Mouse (Mus musculus) liver, embryonic 14.5 days (tissue): ENCODE results near the gene Cic.

Source experiments
- CTCF ChIP-seq: IDR thresholded peaks from 2 replicates; pipeline ENCODE4 v1.5.1; 2016; ENCODE audit warnings: antibody characterized with exemption, low read depth, control low read depth
- EP300 ChIP-seq: IDR thresholded peaks from 2 replicates; pipeline ENCODE4 v1.6.1; 2016; ENCODE audit warnings: antibody characterized with exemption, low read depth

DNA sequence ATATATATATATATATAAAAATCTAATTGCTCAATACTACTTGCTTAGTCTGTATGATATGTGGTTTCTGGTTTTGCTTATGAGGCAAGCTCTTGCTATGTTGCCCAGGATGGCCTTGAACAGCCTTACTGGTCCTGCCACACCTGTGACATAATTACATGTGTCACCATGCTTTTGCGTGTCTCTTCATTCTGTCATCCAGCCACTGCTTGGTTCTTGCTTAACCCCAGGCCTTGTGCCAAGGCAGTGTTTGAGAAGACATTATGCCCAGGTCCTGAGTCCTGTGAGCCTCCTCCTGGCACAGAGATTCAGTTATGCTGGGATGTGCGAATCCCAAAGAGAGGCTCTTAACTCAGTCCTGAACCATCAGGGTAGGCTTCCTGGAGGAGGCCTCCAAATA is 55.7 kb downstream of the Cic start:
- no peak for TF ChIP-seq CTCF
- no peak for TF ChIP-seq EP300
